Mouse (Mus musculus) neural tube, embryonic 14.5 days (tissue): ENCODE measurements around the gene Cd44. TPM values are rescaled to one million over a fixed set of nuclear protein-coding genes. Genes with fewer than 3 reads are reported as not detected.

Experiments used
- ATAC-seq: fragments of 200-750 bp; cut with Nextera tagmentation; 2 replicates; pipeline ENCODE4 v1.8.0; 2017; ENCODE audit warnings: low read depth, mild to moderate bottlenecking, moderate TSS enrichment, moderate library complexity
- H3K27ac ChIP-seq: fragments of 300-500 bp; sonication (generic); 2 replicates; pipeline ENCODE4 v1.5.1; 2014; ENCODE audit warnings: low read depth, mild to moderate bottlenecking, control low read depth, low read length, moderate library complexity, mixed read lengths
- H3K27me3 ChIP-seq: fragments of 300-500 bp; sonication (generic); 2 replicates; pipeline ENCODE4 v1.6.1; 2014; ENCODE audit warnings: low read length; ENCODE audit not compliant: control insufficient read depth, insufficient read depth
- H3K36me3 ChIP-seq: fragments of 300-500 bp; sonication (generic); 2 replicates; pipeline ENCODE4 v1.6.1; 2014; ENCODE audit warnings: low read length, mixed read lengths; ENCODE audit not compliant: control insufficient read depth, insufficient read depth
- H3K4me1 ChIP-seq: fragments of 300-500 bp; sonication (generic); 2 replicates; pipeline ENCODE4 v1.6.1; 2014; ENCODE audit warnings: low read length; ENCODE audit not compliant: control insufficient read depth, insufficient read depth
- H3K4me2 ChIP-seq: fragments of 300-500 bp; sonication (generic); 2 replicates; pipeline ENCODE4 v1.6.1; 2014; ENCODE audit warnings: mild to moderate bottlenecking, low read depth, low read length, control low read depth
- H3K4me3 ChIP-seq: fragments of 300-500 bp; sonication (generic); 2 replicates; pipeline ENCODE4 v1.5.1; 2014; ENCODE audit warnings: low read depth, low read length, control low read depth, mixed read lengths
- H3K9ac ChIP-seq: fragments of 300-500 bp; sonication (generic); replicated peaks from 2 replicates; pipeline ENCODE4 v1.6.1; 2014; ENCODE audit warnings: low read depth, mild to moderate bottlenecking, control low read depth, low read length, mixed read lengths
- H3K9me3 ChIP-seq: fragments of 300-500 bp; sonication (generic); 2 replicates; pipeline ENCODE4 v1.6.1; 2016; ENCODE audit warnings: low read length; ENCODE audit not compliant: control insufficient read depth
- WGBS: fragments of 180-500 bp; shearing (Covaris S2); extraction: QIAGEN DNeasy Blood & Tissue Kit; methylation state at CpG from one replicate; pipeline ENCODE4 v1.1.7; 2014; 5-methylcytosine and 5-hydroxymethylcytosine counted together
- polyA plus RNA-seq: library from polyadenylated mRNA; unstranded; fragments of >200 nt; fragmentation: Nextera tagmentation; extraction: Ambion mirVana; gene quantifications from 2 replicates; pipeline ENCODE4 v1.2.1, GENCODE M21; 2014

The Cd44 gene
- polyA plus RNA-seq, 1 experiment from 2014 or later, result 4.5 TPM

DNA sequence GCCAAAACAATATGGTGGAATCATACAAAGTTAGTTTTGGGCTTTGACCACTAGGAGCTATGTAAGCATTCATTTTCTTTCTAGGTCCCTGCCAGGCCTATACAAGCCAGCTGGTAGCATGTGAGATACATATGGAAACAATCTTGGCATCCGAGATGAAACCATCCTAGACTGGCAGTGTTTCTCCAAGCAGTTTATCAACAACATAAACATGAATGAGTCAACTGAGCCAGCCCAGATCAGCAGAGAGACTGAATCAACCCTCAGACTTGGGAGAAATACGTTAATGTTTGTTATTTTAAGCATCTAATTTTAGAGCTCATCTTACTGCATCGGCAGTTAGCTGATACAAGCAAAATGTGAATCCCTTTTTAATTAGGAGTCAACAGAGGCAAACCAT is 93.8 kb downstream of the Cd44 start:
- whole genome bisulfite sequencing, result 80% methylated on average over 3 of the region's 3 CpGs
- Histone ChIP-seq H3K9me3 (no peaks in the 10 kb centered on the region), H3K4me1 (no peaks in the 10 kb centered on the region), H3K9ac (no peak overlapping the region), H3K4me3 (no peak overlapping the region), H3K27ac (no peak overlapping the region), H3K36me3 (no peaks in the 10 kb centered on the region), H3K27me3 (no peaks in the 10 kb centered on the region), H3K4me2 (no peak overlapping the region)
- ATAC-seq, result no peak

DNA sequence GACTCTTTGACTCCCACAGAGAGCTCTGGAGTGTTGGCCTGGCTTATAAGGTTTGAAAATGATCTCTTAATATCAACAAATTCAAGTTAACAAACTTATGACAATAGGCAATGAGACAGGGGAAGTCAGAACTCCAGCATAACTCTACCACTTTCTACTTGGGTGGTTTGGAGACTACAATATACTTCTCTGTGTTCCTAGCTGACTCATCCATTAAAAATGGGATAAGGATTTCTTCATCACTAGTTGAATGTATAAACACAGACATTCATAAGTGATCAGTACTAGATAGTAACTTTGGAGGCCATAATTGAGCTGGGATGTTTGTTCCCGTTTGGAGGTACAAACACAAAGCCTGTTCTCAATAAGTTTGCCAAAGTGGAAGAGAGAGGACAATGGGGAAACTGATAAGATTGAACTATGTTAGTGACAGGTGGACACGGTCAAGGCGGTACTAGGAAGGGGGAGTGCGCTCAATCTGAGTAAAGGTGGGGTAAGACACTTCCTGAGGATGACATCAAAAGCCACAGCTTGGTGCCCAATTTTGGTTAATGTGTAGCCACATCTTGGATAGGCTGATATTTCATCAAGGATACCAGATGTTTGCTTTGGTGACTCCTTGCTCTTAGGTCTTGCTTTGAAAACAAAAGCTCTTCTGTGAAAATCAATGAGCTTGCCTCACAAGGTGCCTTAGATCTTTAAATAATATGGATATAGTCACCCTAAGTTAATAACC is 95.5 kb downstream of the Cd44 start:
- no peaks in the 10 kb centered on the region for H3K36me3 ChIP-seq
- no peaks in the 10 kb centered on the region for H3K4me1 ChIP-seq
- H3K27me3 ChIP-seq, result no peaks in the 10 kb centered on the region
- H3K4me3 ChIP-seq, result no peak overlapping the region
- no peak overlapping the region for H3K27ac ChIP-seq
- H3K9me3 ChIP-seq, result no peaks in the 10 kb centered on the region
- H3K4me2 ChIP-seq, result no peak overlapping the region
- ATAC-seq, result no peak
- WGBS, result 94% methylated on average over 4 of the region's 4 CpGs
- H3K9ac ChIP-seq, result no peak overlapping the region

GRCm38 (mm10) chr2:102805283-102805682 is 96.2 kb downstream of the Cd44 start:
- no peaks in the 10 kb centered on the region for H3K9me3 ChIP-seq
- H3K9ac ChIP-seq, result no peak overlapping the region
- H3K27me3 ChIP-seq, result no peaks in the 10 kb centered on the region
- no peaks in the 10 kb centered on the region for H3K4me1 ChIP-seq
- H3K27ac ChIP-seq, result no peak overlapping the region
- no peak overlapping the region for H3K4me3 ChIP-seq
- ATAC-seq, result no peak
- 87% methylated on average over 6 of the region's 6 CpGs for WGBS
- no peaks in the 10 kb centered on the region for H3K36me3 ChIP-seq
- H3K4me2 ChIP-seq, result no peak overlapping the region

GRCm38 (mm10) chr2:102804109-102804508 is 97.4 kb downstream of the Cd44 start:
- Histone ChIP-seq H3K9ac (no peak overlapping the region), H3K4me3 (no peak overlapping the region), H3K36me3 (no peaks in the 10 kb centered on the region), H3K9me3 (no peaks in the 10 kb centered on the region), H3K27ac (no peak overlapping the region), H3K4me1 (no peaks in the 10 kb centered on the region), H3K4me2 (no peak overlapping the region), H3K27me3 (no peaks in the 10 kb centered on the region)
- ATAC-seq, result no peak
- WGBS, result 48% methylated on average over 2 of the region's 2 CpGs

DNA sequence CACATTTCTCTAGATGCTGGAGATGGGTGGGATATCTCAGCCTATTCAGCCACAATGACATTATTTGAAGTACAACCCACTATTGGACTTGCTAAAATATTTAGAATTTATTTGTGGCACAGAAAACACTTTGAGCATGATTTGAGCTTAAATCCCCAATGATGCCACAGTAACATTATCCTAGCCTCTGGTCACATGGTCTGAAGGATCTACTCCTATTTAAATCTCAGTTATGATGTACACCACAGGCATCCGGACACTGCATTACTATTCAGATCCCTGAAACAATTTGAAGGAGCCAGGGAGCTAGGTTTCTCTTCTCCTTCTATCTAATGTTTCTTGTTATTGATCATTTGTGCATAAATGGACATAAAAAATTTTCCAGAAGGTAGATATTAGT is 99.6 kb downstream of the Cd44 start:
- Histone ChIP-seq H3K4me2 (no peak overlapping the region), H3K9me3 (no peaks in the 10 kb centered on the region), H3K36me3 (no peaks in the 10 kb centered on the region), H3K27me3 (no peaks in the 10 kb centered on the region), H3K27ac (no peak overlapping the region), H3K4me1 (no peaks in the 10 kb centered on the region), H3K9ac (no peak overlapping the region), H3K4me3 (no peak overlapping the region)
- 89% methylated on average over 1 of the region's 1 CpGs for WGBS
- ATAC-seq, result no peak

DNA sequence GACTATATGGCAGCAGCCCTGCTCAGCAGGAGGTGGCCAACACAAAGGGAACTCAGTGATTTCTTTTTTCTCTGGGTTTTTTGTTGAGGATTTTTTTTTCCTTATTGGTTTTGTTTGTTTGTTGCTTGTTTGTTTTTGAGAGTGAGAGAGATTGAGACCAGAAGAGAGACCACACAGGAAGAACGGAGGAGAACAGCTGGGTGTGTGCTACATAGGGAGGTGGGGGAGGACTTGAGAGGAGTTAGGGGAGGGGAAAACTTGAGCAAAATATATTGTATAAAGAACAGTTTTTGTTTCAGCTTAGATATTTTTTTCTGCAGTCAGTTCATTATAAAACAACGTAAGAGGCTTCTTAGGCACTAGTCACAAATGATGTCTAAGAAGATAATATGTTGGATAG is 103.3 kb downstream of the Cd44 start:
- Histone ChIP-seq H3K9ac (no peak overlapping the region), H3K27ac (no peak overlapping the region), H3K4me2 (no peak overlapping the region), H3K36me3 (no peaks in the 10 kb centered on the region), H3K9me3 (no peaks in the 10 kb centered on the region), H3K4me1 (no peaks in the 10 kb centered on the region), H3K4me3 (no peak overlapping the region), H3K27me3 (no peaks in the 10 kb centered on the region)
- 58% methylated on average over 2 of the region's 2 CpGs for WGBS
- no peak for ATAC-seq

DNA sequence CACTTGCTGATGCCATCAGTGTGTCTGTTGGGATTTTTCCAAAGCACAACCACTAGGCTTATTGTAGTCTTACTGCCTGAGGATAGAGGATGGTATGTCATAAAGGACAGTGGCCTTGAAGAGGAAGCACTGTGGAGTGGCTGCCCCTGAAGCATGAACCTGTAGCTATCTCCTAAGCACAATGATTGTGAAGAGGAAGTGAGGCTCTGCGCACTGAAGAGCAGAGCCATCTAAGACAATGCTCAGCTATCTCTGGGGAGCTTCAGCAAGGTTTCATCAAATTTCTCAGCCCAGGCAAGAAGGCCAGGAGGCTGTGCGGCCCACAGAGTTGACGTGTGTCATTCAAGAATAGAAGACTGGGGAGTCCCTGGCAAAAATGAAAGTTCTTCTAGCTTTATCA is 106.4 kb downstream of the Cd44 start:
- H3K9ac ChIP-seq, result no peak overlapping the region
- H3K36me3 ChIP-seq, result no peaks in the 10 kb centered on the region
- WGBS, result 96% methylated on average over 3 of the region's 3 CpGs
- ATAC-seq, result no peak
- H3K4me2 ChIP-seq, result no peak overlapping the region
- no peak overlapping the region for H3K4me3 ChIP-seq
- no peaks in the 10 kb centered on the region for H3K4me1 ChIP-seq
- no peaks in the 10 kb centered on the region for H3K27me3 ChIP-seq
- no peaks in the 10 kb centered on the region for H3K9me3 ChIP-seq
- no peak overlapping the region for H3K27ac ChIP-seq

- Histone ChIP-seq H3K9ac (no peak overlapping the region), H3K4me2 (no peak overlapping the region), H3K4me3 (no peak overlapping the region), H3K9me3 (no peaks in the 10 kb centered on the region), H3K27me3 (no peaks in the 10 kb centered on the region), H3K36me3 (no peaks in the 10 kb centered on the region), H3K4me1 (no peaks in the 10 kb centered on the region), H3K27ac (no peak overlapping the region)
- 87% methylated on average over 6 of the region's 6 CpGs for WGBS
- ATAC-seq, result no peak
Measured at GRCm38 (mm10) chr2:102792804-102793203, 108.7 kb downstream of the Cd44 start.

DNA sequence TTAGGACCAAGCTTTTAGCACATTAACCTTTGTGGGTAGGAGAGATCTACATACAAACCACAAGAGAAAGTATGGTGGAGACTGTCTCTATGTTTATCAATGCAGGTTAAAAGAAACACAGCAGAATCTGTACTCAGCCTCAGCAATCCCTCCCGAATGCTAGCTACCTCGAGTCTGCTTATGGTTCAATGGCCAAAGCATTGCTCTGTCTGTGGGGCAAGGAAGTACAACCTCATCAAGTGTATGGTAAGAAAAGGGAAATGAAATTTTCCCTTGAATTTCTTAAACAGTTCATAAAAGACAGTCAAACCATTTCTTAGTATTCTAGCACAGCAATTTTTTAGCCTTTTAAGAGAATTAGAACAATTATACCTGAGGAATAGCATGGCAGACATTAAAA is 109.8 kb downstream of the Cd44 start:
- no peaks in the 10 kb centered on the region for H3K4me1 ChIP-seq
- WGBS, result 71% methylated on average over 2 of the region's 2 CpGs
- no peak overlapping the region for H3K4me2 ChIP-seq
- H3K36me3 ChIP-seq, result no peaks in the 10 kb centered on the region
- ATAC-seq, result no peak
- no peak overlapping the region for H3K4me3 ChIP-seq
- no peak overlapping the region for H3K9ac ChIP-seq
- no peaks in the 10 kb centered on the region for H3K9me3 ChIP-seq
- H3K27ac ChIP-seq, result no peak overlapping the region
- H3K27me3 ChIP-seq, result no peaks in the 10 kb centered on the region
